Mouse (Mus musculus) ES-Bruce4 (cell line): ENCODE data around the gene Cryba4.

Experiments used
- CTCF ChIP-seq: IDR thresholded peaks from one replicate; pipeline ENCODE4 v1.8.1; 2011; ENCODE audit warnings: low read depth, low read length
- EP300 ChIP-seq: IDR thresholded peaks from 2 replicates; pipeline ENCODE4 v1.6.1; 2011; ENCODE audit warnings: low read depth, low read length; ENCODE audit not compliant: insufficient read depth
- POLR2A ChIP-seq: IDR thresholded peaks from one replicate; pipeline ENCODE4 v1.8.1; 2011; ENCODE audit warnings: low read length; ENCODE audit not compliant: insufficient read depth

- TF ChIP-seq POLR2A (no peak), CTCF (no peak), EP300 (no peak)
Observed at GRCm38 (mm10) chr5:112215291-112215751, 37.0 kb downstream of the Cryba4 start.
